Mouse (Mus musculus): Measurements from ENCODE around the gene Dnase2a. TPM values are rescaled to one million over a fixed set of nuclear protein-coding genes. Genes with fewer than 3 reads are reported as not detected.

Dnase2a gene
- polyA plus RNA-seq, 1 experiment from 2014 or later, result 3.8 TPM

GRCm38 (mm10) chr8:84933767-84934559 lies 25.6 kb downstream of the Dnase2a start:
- WGBS, result 79% methylated on average over 16 of the region's 16 CpGs
- Histone ChIP-seq H3K4me3 (no peak overlapping the region), H3K4me1 (peaks cover 27% of the 10 kb centered on the region), H3K9me3 (no peaks in the 10 kb centered on the region), H3K27me3 (ENCODE audit: insufficient read depth, poor library complexity, severe bottlenecking) (peaks cover 95% of the 10 kb centered on the region), H3K27ac (no peak overlapping the region), H3K36me3 (no peaks in the 10 kb centered on the region)
- no peak for DNase-seq (ENCODE audit: low spot score)

- no peaks in the 10 kb centered on the region for H3K36me3 ChIP-seq
- no peak overlapping the region for H3K4me3 ChIP-seq
- no peak overlapping the region for H3K27ac ChIP-seq
- no peaks in the 10 kb centered on the region for H3K9me3 ChIP-seq
- H3K27me3 ChIP-seq (ENCODE audit: insufficient read depth, poor library complexity, severe bottlenecking), result peaks cover 95% of the 10 kb centered on the region
- H3K4me1 ChIP-seq, result peaks cover 21% of the 10 kb centered on the region
- DNase-seq (ENCODE audit: low spot score), result no peak
- WGBS, result 3% methylated on average over 15 of the region's 15 CpGs
Observed at GRCm38 (mm10) chr8:84934860-84935259, 26.5 kb downstream of the Dnase2a start.

- peaks cover 92% of the 10 kb centered on the region for H3K27me3 ChIP-seq (ENCODE audit: insufficient read depth, poor library complexity, severe bottlenecking)
- no peak overlapping the region for H3K4me3 ChIP-seq
- H3K36me3 ChIP-seq, result no peaks in the 10 kb centered on the region
- H3K4me1 ChIP-seq, result peaks cover 21% of the 10 kb centered on the region
- H3K9me3 ChIP-seq, result no peaks in the 10 kb centered on the region
- WGBS, result 6% methylated on average over 14 of the region's 14 CpGs
- no peak overlapping the region for H3K27ac ChIP-seq
- DNase-seq (ENCODE audit: low spot score), result no peak
Observed at GRCm38 (mm10) chr8:84935489-84935888, 27.1 kb downstream of the Dnase2a start.

- no peak for DNase-seq (ENCODE audit: low spot score)
- 26% methylated on average over 23 of the region's 23 CpGs for WGBS
- H3K27me3 ChIP-seq (ENCODE audit: insufficient read depth, poor library complexity, severe bottlenecking), result peaks cover 90% of the 10 kb centered on the region
- H3K27ac ChIP-seq, result peak overlapping the region; percentile 13; the same call in 1 of the 2 replicates
- peaks cover 21% of the 10 kb centered on the region for H3K4me1 ChIP-seq
- no peaks in the 10 kb centered on the region for H3K9me3 ChIP-seq
- peak overlapping the region; percentile 60 for H3K4me3 ChIP-seq
- H3K36me3 ChIP-seq, result no peaks in the 10 kb centered on the region
Observed at GRCm38 (mm10) chr8:84936041-84936961, 27.9 kb downstream of the Dnase2a start.

- Histone ChIP-seq H3K27ac (peak within 1 kb of the TSS; percentile 13; the same call in 1 of the 2 replicates), H3K36me3 (no peaks in the 10 kb centered on the region), H3K27me3 (ENCODE audit: insufficient read depth, poor library complexity, severe bottlenecking) (peaks cover 86% of the 10 kb centered on the region), H3K9me3 (no peaks in the 10 kb centered on the region), H3K4me1 (peaks cover 21% of the 10 kb centered on the region), H3K4me3 (peak within 1 kb of the TSS; percentile 60)
- peak; percentile 81 for DNase-seq (ENCODE audit: low spot score)
- WGBS, result 1% methylated on average over 50 of the region's 50 CpGs
Observed at GRCm38 (mm10) chr8:84936962-84937546, 28.7 kb downstream of the Dnase2a start, which contains the start of gene Mast1. Gene Mast1, minus strand, starts transcription at chr8:84937359.

GRCm38 (mm10) chr8:84937620-84938485 lies 29.5 kb downstream of the Dnase2a start:
- Histone ChIP-seq H3K4me3 (peak overlapping the region; percentile 60), H3K9me3 (no peaks in the 10 kb centered on the region), H3K36me3 (no peaks in the 10 kb centered on the region), H3K4me1 (peaks cover 21% of the 10 kb centered on the region), H3K27ac (no peak overlapping the region), H3K27me3 (ENCODE audit: insufficient read depth, poor library complexity, severe bottlenecking) (peaks cover 82% of the 10 kb centered on the region)
- 61% methylated on average over 13 of the region's 13 CpGs for WGBS
- DNase-seq (ENCODE audit: low spot score), result no peak

- 22% methylated on average over 4 of the region's 4 CpGs for WGBS
- H3K27ac ChIP-seq, result no peak overlapping the region
- no peak for DNase-seq (ENCODE audit: low spot score)
Observed at GRCm38 (mm10) chr8:84943699-84944098, 35.3 kb downstream of the Dnase2a start.

GRCm38 (mm10) chr8:84944478-84945160 lies 36.3 kb downstream of the Dnase2a start:
- Histone ChIP-seq H3K4me3 (peak overlapping the region; percentile 22), H3K9me3 (no peaks in the 10 kb centered on the region), H3K27me3 (ENCODE audit: insufficient read depth, poor library complexity, severe bottlenecking) (peaks cover 83% of the 10 kb centered on the region), H3K4me1 (peaks cover 18% of the 10 kb centered on the region), H3K36me3 (no peaks in the 10 kb centered on the region), H3K27ac (no peak overlapping the region)
- 3% methylated on average over 26 of the region's 26 CpGs for WGBS
- DNase-seq (ENCODE audit: low spot score), result no peak

More at GRCm38 (mm10) chr8:84943699-84944098, 35.3 kb downstream of the Dnase2a start:
- H3K9me3 ChIP-seq, result no peaks in the 10 kb centered on the region
- peaks cover 18% of the 10 kb centered on the region for H3K4me1 ChIP-seq
- peaks cover 85% of the 10 kb centered on the region for H3K27me3 ChIP-seq (ENCODE audit: insufficient read depth, poor library complexity, severe bottlenecking)
- H3K4me3 ChIP-seq, result no peak overlapping the region
- no peaks in the 10 kb centered on the region for H3K36me3 ChIP-seq

- Histone ChIP-seq H3K36me3 (no peaks in the 10 kb centered on the region), H3K9me3 (no peaks in the 10 kb centered on the region), H3K4me1 (peaks cover 18% of the 10 kb centered on the region), H3K27me3 (ENCODE audit: insufficient read depth, poor library complexity, severe bottlenecking) (peaks cover 86% of the 10 kb centered on the region), H3K4me3 (peak overlapping the region; percentile 60), H3K27ac (no peak overlapping the region)
- no peak for DNase-seq (ENCODE audit: low spot score)
- 8% methylated on average over 11 of the region's 11 CpGs for WGBS
Observed at GRCm38 (mm10) chr8:84945235-84945632, 36.9 kb downstream of the Dnase2a start.

- no peak overlapping the region for H3K27ac ChIP-seq
- no peaks in the 10 kb centered on the region for H3K36me3 ChIP-seq
- WGBS, result 2% methylated on average over 31 of the region's 67 CpGs
- peaks cover 18% of the 10 kb centered on the region for H3K4me1 ChIP-seq
- peak overlapping the region; percentile 60 for H3K4me3 ChIP-seq
- peaks cover 86% of the 10 kb centered on the region for H3K27me3 ChIP-seq (ENCODE audit: insufficient read depth, poor library complexity, severe bottlenecking)
- H3K9me3 ChIP-seq, result no peaks in the 10 kb centered on the region
- no peak for DNase-seq (ENCODE audit: low spot score)
Observed at GRCm38 (mm10) chr8:84945633-84946527, 37.5 kb downstream of the Dnase2a start.

Data from heart, embryonic 10.5 days (tissue).